ENCODE assay signal across 14 mouse cellular contexts in the genomic region with DNA sequence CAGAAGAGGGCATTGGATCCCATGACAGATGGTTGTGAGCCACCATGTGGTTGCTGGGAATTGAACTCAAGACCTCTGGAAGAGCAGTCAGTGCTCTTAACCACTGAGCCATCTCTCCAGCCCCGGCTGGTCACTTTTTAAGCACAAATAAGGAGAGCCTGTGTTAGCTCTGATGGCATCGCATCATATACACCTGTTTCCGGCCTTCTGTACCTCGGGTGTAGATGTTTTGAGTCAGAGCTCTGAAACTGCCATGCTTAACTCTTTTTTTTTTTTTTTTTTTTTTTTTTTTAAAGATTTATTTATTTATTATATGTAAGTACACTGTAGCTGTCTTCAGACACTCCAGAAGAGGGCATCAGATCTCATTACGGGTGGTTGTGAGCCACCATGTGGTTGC. TPM values are rescaled to one million over a fixed set of nuclear protein-coding genes. Genes with fewer than 3 reads are reported as not detected.
DNase-seq lines count a peak whose midpoint lies in the region; ATAC-seq lines count a peak whose summit lies in the region.
"Not testable (repeated sequence)": the region's sequence is repeated elsewhere in the genome, so short reads cannot be mapped to it uniquely, and the experiment has no call there.
"Had no signal": no experiment of that assay in that cellular context is flagged by ENCODE, and none has a peak within 500 bp of the region (broad histone marks: within the 10 kb centered on the region; RNA-seq: fewer than 3 reads in every experiment).

No protein-coding gene starts in this region.

- not testable (repeated sequence) for H3K9ac ChIP-seq in embryonic facial prominence, embryonic 12.5 days; heart, embryonic 15.5 days; limb, embryonic 12.5 days (replicated peaks); liver, embryonic 13.5 days; midbrain, embryonic 11.5 days (ENCODE audit: low read length); neural tube, embryonic 12.5 days

- H3K36me3 ChIP-seq in embryonic facial prominence, embryonic 12.5 days: peaks cover 30% of the 10 kb centered on the region
- peaks cover 24% of the 10 kb centered on the region for H3K36me3 ChIP-seq in heart, embryonic 15.5 days
- H3K36me3 ChIP-seq in limb, embryonic 12.5 days: peaks cover 53% of the 10 kb centered on the region
- peaks cover 25% of the 10 kb centered on the region for H3K36me3 ChIP-seq in liver, embryonic 13.5 days
- peaks cover 16% of the 10 kb centered on the region for H3K36me3 ChIP-seq in midbrain, embryonic 11.5 days (ENCODE audit: control insufficient read depth, insufficient read depth, low read length)
- peaks cover 35% of the 10 kb centered on the region for H3K36me3 ChIP-seq in neural tube, embryonic 12.5 days

- peak; percentile 37 for DNase-seq in CD4-positive, CD25-positive, alpha-beta regulatory T cell, adult 2 months (ENCODE audit: low read depth, low spot score)
- DNase-seq in liver, embryonic 13.5 days: not testable (repeated sequence)
- peak; percentile 19 for DNase-seq in midbrain, embryonic 11.5 days (ENCODE audit: low spot score, missing footprints)

- H3K4me3 ChIP-seq in embryonic facial prominence, embryonic 12.5 days; heart, embryonic 15.5 days; limb, embryonic 12.5 days (replicated peaks); midbrain, embryonic 11.5 days (ENCODE audit: low read depth, low read length); neural tube, embryonic 12.5 days: not testable (repeated sequence)
- H3K4me3 ChIP-seq in liver, embryonic 13.5 days (replicated peaks): peak overlapping the region; percentile 83; the same call in 1 of the 2 replicates

- not testable (repeated sequence) for H3K27me3 ChIP-seq in embryonic facial prominence, embryonic 12.5 days; heart, embryonic 15.5 days; limb, embryonic 12.5 days; liver, embryonic 13.5 days; midbrain, embryonic 11.5 days (ENCODE audit: control insufficient read depth, insufficient read depth, low read length); neural tube, embryonic 12.5 days (replicated peaks)

- H3K4me1 ChIP-seq in embryonic facial prominence, embryonic 12.5 days: peaks cover 29% of the 10 kb centered on the region
- H3K4me1 ChIP-seq in heart, embryonic 15.5 days (replicated peaks): peaks cover 36% of the 10 kb centered on the region
- peaks cover 27% of the 10 kb centered on the region for H3K4me1 ChIP-seq in limb, embryonic 12.5 days (replicated peaks)
- peaks cover 47% of the 10 kb centered on the region for H3K4me1 ChIP-seq in liver, embryonic 13.5 days (replicated peaks)
- peaks cover 24% of the 10 kb centered on the region for H3K4me1 ChIP-seq in midbrain, embryonic 11.5 days (ENCODE audit: control insufficient read depth, insufficient read depth, low read length)
- peaks cover 30% of the 10 kb centered on the region for H3K4me1 ChIP-seq in neural tube, embryonic 12.5 days

- not testable (repeated sequence) for ATAC-seq in embryonic facial prominence, embryonic 12.5 days (ENCODE audit: insufficient number of reproducible peaks, insufficient read depth, low FRiP score, low TSS enrichment); heart, embryonic 15.5 days (replicated peaks; ENCODE audit: insufficient number of reproducible peaks, insufficient read depth, low FRiP score, low read depth); limb, embryonic 12.5 days (ENCODE audit: insufficient number of reproducible peaks, insufficient read depth, low FRiP score, low TSS enrichment, low read depth); liver, embryonic 13.5 days (ENCODE audit: low read depth); midbrain, embryonic 11.5 days (ENCODE audit: low FRiP score); neural tube, embryonic 12.5 days (ENCODE audit: low FRiP score, low read depth)

- not testable (repeated sequence) for H3K27ac ChIP-seq in embryonic facial prominence, embryonic 12.5 days; heart, embryonic 15.5 days; limb, embryonic 12.5 days; liver, embryonic 13.5 days; midbrain, embryonic 11.5 days (ENCODE audit: low read depth, low read length); neural tube, embryonic 12.5 days

- 0 out of 2 replicates have a peak overlapping the region, but pooled peaks have one; percentile 72 for H3K4me2 ChIP-seq in embryonic facial prominence, embryonic 12.5 days (replicated peaks)
- H3K4me2 ChIP-seq in heart, embryonic 15.5 days: peak overlapping the region; percentile 73; the same call in 1 of the 2 replicates
- peak overlapping the region; percentile 80; the same call in 1 of the 2 replicates for H3K4me2 ChIP-seq in limb, embryonic 12.5 days
- H3K4me2 ChIP-seq in liver, embryonic 13.5 days: 0 out of 2 replicates have a peak overlapping the region, but pooled peaks have one; percentile 77
- H3K4me2 ChIP-seq in midbrain, embryonic 11.5 days: not testable (repeated sequence)
- H3K4me2 ChIP-seq in neural tube, embryonic 12.5 days (replicated peaks): 0 out of 2 replicates have a peak overlapping the region, but pooled peaks have one; percentile 90

- WGBS in embryonic facial prominence, embryonic 12.5 days: 90% methylated on average over 4 of the region's 5 CpGs
- 87% methylated on average over 4 of the region's 5 CpGs for WGBS in heart, embryonic 15.5 days
- 94% methylated on average over 4 of the region's 5 CpGs for WGBS in limb, embryonic 12.5 days
- 84% methylated on average over 4 of the region's 5 CpGs for WGBS in liver, embryonic 13.5 days (ENCODE audit: insufficient replicate concordance)
- WGBS in midbrain, embryonic 11.5 days: 96% methylated on average over 4 of the region's 5 CpGs
- 93% methylated on average over 4 of the region's 5 CpGs for WGBS in neural tube, embryonic 12.5 days

- H3K9me3 ChIP-seq in embryonic facial prominence, embryonic 12.5 days; heart, embryonic 15.5 days (replicated peaks); limb, embryonic 12.5 days; liver, embryonic 13.5 days (replicated peaks); midbrain, embryonic 11.5 days (ENCODE audit: control insufficient read depth, low read length); neural tube, embryonic 12.5 days: not testable (repeated sequence)

RNA-seq across cellular contexts. Expression of gene Cox14, which starts 1.6 kb away (rescaled TPM):
- 148 and 161 TPM in 2 replicates for polyA plus RNA-seq in embryonic facial prominence, embryonic 12.5 days (2016; fragmentation: Nextera tagmentation; extraction: Ambion mirVana)
- polyA plus RNA-seq in heart, embryonic 15.5 days (2015; fragmentation: Nextera tagmentation; extraction: Ambion mirVana): 185 and 187 TPM in 2 replicates
- polyA plus RNA-seq in limb, embryonic 12.5 days (2016; fragmentation: Nextera tagmentation; extraction: Ambion mirVana): 145 and 146 TPM in 2 replicates
- 71.6 and 80.5 TPM in 2 replicates for polyA plus RNA-seq in liver, embryonic 13.5 days (2015; fragmentation: Nextera tagmentation; extraction: Ambion mirVana)
- 135 and 140 TPM in 2 replicates for polyA plus RNA-seq in midbrain, embryonic 11.5 days (2014; fragmentation: Nextera tagmentation; extraction: Ambion mirVana)
- polyA plus RNA-seq in neural tube, embryonic 12.5 days (2016; fragmentation: Nextera tagmentation; extraction: Ambion mirVana): 169 and 170 TPM in 2 replicates

RNA-seq across cellular contexts. Expression of gene Gpd1, which starts 9.7 kb away (rescaled TPM):
- 0.34 and 0.54 TPM in 2 replicates for polyA plus RNA-seq in embryonic facial prominence, embryonic 12.5 days (2016; fragmentation: Nextera tagmentation; extraction: Ambion mirVana)
- polyA plus RNA-seq in heart, embryonic 15.5 days (2015; fragmentation: Nextera tagmentation; extraction: Ambion mirVana): 1.6 and 2.2 TPM in 2 replicates
- 0.51 and 0.58 TPM in 2 replicates for polyA plus RNA-seq in limb, embryonic 12.5 days (2016; fragmentation: Nextera tagmentation; extraction: Ambion mirVana)
- 11.5 and 13.9 TPM in 2 replicates for polyA plus RNA-seq in liver, embryonic 13.5 days (2015; fragmentation: Nextera tagmentation; extraction: Ambion mirVana)
- 0.14 and 0.18 TPM in 2 replicates for polyA plus RNA-seq in midbrain, embryonic 11.5 days (2014; fragmentation: Nextera tagmentation; extraction: Ambion mirVana)
- 0.97 and 1.4 TPM in 2 replicates for polyA plus RNA-seq in neural tube, embryonic 12.5 days (2016; fragmentation: Nextera tagmentation; extraction: Ambion mirVana)
- polyA plus RNA-seq: G1E had no signal

RNA-seq across cellular contexts. Expression of gene Gm17349, which starts 21.7 kb away (rescaled TPM):
- not detected in 2 replicates for polyA plus RNA-seq in embryonic facial prominence, embryonic 12.5 days (2016; fragmentation: Nextera tagmentation; extraction: Ambion mirVana)
- polyA plus RNA-seq in heart, embryonic 15.5 days (2015; fragmentation: Nextera tagmentation; extraction: Ambion mirVana): not detected in 2 replicates
- not detected in 2 replicates for polyA plus RNA-seq in limb, embryonic 12.5 days (2016; fragmentation: Nextera tagmentation; extraction: Ambion mirVana)
- not detected in 2 replicates for polyA plus RNA-seq in liver, embryonic 13.5 days (2015; fragmentation: Nextera tagmentation; extraction: Ambion mirVana)
- polyA plus RNA-seq in midbrain, embryonic 11.5 days (2014; fragmentation: Nextera tagmentation; extraction: Ambion mirVana): not detected in 2 replicates
- polyA plus RNA-seq in neural tube, embryonic 12.5 days (2016; fragmentation: Nextera tagmentation; extraction: Ambion mirVana): not detected in 2 replicates
- polyA plus RNA-seq: C2C12; embryonic facial prominence, embryonic 13.5 days; forebrain, embryonic 12.5 days; forebrain, postnatal 0 days; heart, embryonic 12.5 days; hindbrain, embryonic 13.5 days had no signal

RNA-seq across cellular contexts. Expression of gene Smarcd1, which starts 25.1 kb away (rescaled TPM):
- polyA plus RNA-seq in embryonic facial prominence, embryonic 12.5 days (2016; fragmentation: Nextera tagmentation; extraction: Ambion mirVana): 67.4 and 80.2 TPM in 2 replicates
- 17.7 and 24.7 TPM in 2 replicates for polyA plus RNA-seq in heart, embryonic 15.5 days (2015; fragmentation: Nextera tagmentation; extraction: Ambion mirVana)
- 71.3 and 74.9 TPM in 2 replicates for polyA plus RNA-seq in limb, embryonic 12.5 days (2016; fragmentation: Nextera tagmentation; extraction: Ambion mirVana)
- polyA plus RNA-seq in liver, embryonic 13.5 days (2015; fragmentation: Nextera tagmentation; extraction: Ambion mirVana): 7.1 TPM in 2 replicates
- polyA plus RNA-seq in midbrain, embryonic 11.5 days (2014; fragmentation: Nextera tagmentation; extraction: Ambion mirVana): 111 and 113 TPM in 2 replicates
- polyA plus RNA-seq in neural tube, embryonic 12.5 days (2016; fragmentation: Nextera tagmentation; extraction: Ambion mirVana): 142 and 146 TPM in 2 replicates

RNA-seq across cellular contexts. Expression of gene Cers5, which starts 45.6 kb away (rescaled TPM):
- 70.1 and 74.9 TPM in 2 replicates for polyA plus RNA-seq in embryonic facial prominence, embryonic 12.5 days (2016; fragmentation: Nextera tagmentation; extraction: Ambion mirVana)
- 47.6 and 51.1 TPM in 2 replicates for polyA plus RNA-seq in heart, embryonic 15.5 days (2015; fragmentation: Nextera tagmentation; extraction: Ambion mirVana)
- 73.3 and 78.0 TPM in 2 replicates for polyA plus RNA-seq in limb, embryonic 12.5 days (2016; fragmentation: Nextera tagmentation; extraction: Ambion mirVana)
- 11.2 and 11.7 TPM in 2 replicates for polyA plus RNA-seq in liver, embryonic 13.5 days (2015; fragmentation: Nextera tagmentation; extraction: Ambion mirVana)
- 57.8 and 59.6 TPM in 2 replicates for polyA plus RNA-seq in midbrain, embryonic 11.5 days (2014; fragmentation: Nextera tagmentation; extraction: Ambion mirVana)
- polyA plus RNA-seq in neural tube, embryonic 12.5 days (2016; fragmentation: Nextera tagmentation; extraction: Ambion mirVana): 65.6 and 67.3 TPM in 2 replicates
